Mouse (Mus musculus) inflammation-experienced regulatory T-cells, adult 6 months (primary cell): ENCODE data around the gene Tmed1. TPM values are rescaled to one million over a fixed set of nuclear protein-coding genes. Genes with fewer than 3 reads are reported as not detected.
"Not testable (repeated sequence)": the region's sequence is repeated elsewhere in the genome, so short reads cannot be mapped to it uniquely, and the experiment has no call there.

Experiments used
- ATAC-seq: one replicate; pipeline ENCODE4 v1.8.0; 2017
- polyA plus RNA-seq, 3 experiments: library from polyadenylated mRNA; unstranded; fragments of 100-300 nt; shearing (Covaris generic); gene quantifications; one replicate each; pipeline ENCODE4 v1.2.1; 2017

The Tmed1 gene
- polyA plus RNA-seq, 3 experiments from 2014 or later, result 3.2 to 6.3 (median 5.8) TPM

DNA sequence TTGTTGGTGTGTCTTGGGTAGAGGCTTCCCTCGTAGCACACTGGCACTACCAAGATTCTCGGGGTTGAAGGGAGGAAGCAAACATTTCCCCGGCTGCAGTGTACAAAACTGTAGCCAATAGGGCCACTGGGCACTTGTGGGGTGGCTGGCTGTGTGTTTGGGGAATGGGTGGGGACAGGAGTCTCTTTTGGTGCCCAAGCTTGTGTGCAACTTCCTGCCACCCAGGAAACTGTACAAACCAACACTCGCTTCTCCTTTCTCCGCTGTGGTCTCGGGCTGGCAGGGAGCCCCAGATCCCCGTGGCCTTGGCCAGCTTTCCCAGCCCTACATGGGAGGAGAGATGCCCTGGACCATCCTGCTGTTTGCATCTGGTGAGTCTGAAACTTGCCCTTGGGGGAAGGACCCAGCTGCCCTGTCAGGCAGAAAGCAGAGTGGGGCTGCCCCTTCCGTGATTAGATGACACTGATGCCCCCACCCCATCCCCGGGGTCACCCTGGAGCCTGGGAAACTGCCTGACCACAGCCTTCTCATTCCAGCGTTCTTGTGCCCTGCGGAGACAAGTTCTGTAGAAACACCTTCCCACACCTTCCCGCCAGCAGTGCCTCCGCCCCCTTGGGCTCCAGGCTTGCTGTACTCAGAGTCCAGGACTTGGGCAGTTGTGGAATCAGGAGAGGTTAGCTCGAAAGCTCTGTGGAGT, 16.0 kb upstream of the Tmed1 start, which contains the start of gene AB124611:
Gene AB124611, plus strand, starts transcription at position 240 of the 697 bp plus-strand sequence.
- ATAC-seq, result peak; percentile 67

DNA sequence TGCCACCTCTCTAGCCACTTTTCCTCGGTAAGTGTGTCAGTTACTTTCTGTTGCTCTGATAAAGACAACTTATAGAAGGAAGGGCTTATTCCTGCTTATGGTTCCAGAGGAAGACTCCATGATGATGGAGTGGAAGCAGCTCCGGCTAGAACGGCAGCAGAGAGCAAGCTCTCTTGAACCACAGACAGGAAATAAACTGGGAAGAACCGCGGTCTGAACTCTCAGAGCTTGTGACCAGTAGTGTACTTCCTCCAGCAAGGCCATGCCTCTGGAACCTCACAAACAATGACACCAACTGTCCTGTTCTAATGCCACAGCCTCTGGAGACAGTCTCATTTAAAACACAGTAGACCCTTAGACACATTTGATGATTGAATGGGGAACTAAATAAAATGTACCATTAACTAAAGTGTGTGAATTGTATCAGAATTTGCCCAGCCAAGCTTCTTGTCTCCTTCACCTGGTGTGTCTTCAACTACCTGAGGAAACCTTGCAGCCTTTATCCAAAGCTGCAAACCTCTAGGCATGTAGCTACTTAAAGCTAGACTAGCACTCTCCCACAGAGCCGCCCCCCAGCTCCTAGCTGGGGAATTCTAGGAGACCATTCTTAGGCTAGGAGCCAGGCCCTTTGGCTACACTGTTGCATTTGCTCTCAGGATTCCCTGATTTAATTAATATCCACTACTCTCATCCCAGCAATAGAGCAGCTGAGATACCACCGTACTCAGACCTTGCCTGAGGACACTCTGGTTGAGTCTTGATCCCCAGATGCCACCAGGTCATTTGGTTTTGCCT, 15.3 kb upstream of the Tmed1 start:
- no peak for ATAC-seq

DNA sequence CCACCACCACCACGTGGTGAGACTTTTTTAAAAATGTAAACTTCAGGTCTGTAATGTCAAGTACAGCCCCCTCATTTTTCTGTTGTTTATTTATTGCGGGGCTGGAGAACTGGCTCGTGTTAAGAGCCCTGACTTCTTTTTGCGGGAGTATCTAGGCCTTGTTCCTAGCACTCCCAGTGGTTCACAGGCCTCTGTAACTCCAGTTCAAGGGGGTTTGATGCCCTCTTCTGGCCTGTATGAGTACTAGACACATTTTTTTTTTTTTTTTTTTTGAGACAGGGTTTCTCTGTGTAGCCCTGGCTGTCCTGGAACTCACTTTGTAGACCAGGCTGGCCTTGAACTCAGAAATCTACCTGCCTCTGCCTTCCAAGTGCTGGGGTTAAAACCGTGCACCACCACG, 8.6 kb upstream of the Tmed1 start:
- ATAC-seq, result not testable (repeated sequence)

- ATAC-seq, result no peak
Measured at GRCm38 (mm10) chr9:21517947-21518495, 8.0 kb upstream of the Tmed1 start.

GRCm38 (mm10) chr9:21513466-21513865, 3.4 kb upstream of the Tmed1 start:
- no peak for ATAC-seq

- no peak for ATAC-seq
Measured at GRCm38 (mm10) chr9:21511052-21511451, 1.0 kb upstream of the Tmed1 start.

GRCm38 (mm10) chr9:21510689-21511015, 600 bp upstream of the Tmed1 start:
- ATAC-seq, result no peak

- no peak for ATAC-seq
Measured at GRCm38 (mm10) chr9:21508871-21509404, 1.1 kb downstream of the Tmed1 start.

- ATAC-seq, result no peak
Measured at GRCm38 (mm10) chr9:21507753-21508430, 2.2 kb downstream of the Tmed1 start.

GRCm38 (mm10) chr9:21505767-21506166, 4.3 kb downstream of the Tmed1 start:
- ATAC-seq, result no peak

GRCm38 (mm10) chr9:21503352-21503751, 6.7 kb downstream of the Tmed1 start:
- ATAC-seq, result no peak

DNA sequence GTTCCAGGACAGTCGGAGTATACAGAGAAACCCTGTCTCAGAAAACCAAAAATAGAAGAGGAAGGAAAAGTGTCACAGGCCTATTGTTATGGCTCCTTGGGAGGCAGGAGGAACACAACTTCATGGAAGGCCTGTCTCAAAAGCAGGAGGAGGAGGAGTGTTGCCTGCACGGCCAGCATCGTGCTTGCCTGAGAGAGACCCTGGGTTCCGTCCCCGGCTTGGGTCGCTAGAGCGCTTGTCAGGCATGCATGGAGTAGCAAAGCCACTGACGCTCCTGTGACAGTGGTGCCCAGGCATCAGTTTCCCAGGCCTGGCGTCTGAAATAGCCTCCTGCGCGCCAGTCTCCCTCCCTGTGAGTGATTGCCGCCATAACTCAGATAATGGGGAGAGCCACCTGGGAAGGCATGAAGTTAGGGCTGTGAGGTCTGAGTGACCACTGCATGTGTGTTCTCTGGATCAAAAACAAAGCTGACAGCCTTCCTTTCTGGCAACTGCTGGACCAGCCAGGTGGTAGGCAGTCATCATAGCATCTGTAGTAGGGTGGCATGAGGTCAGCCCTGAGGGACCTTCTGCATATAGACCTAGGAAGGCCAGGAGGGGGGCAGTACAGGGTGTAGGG, 11.7 kb downstream of the Tmed1 start:
- ATAC-seq, result no peak

DNA sequence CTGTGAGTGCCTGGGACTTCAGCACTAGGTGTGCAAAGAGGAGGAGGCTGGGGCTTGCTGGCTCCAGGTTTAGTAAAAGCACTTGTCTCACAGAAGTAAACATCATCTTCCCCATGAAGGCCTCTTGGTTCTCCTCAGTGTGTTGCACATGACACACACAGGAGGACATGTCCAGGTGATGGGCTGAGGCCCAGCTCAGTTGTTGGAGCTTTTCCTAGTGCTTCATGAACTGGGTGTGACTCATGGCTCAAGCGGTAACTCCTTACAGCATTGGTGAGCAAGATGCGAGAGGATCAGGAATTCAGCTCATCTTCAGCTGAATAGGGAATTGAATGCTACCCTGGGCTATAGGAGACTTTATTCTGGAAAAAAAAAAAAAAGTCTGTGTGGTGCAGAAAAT, 12.4 kb downstream of the Tmed1 start:
- no peak for ATAC-seq

GRCm38 (mm10) chr9:21497050-21497542, 13.0 kb downstream of the Tmed1 start:
- ATAC-seq, result no peak

GRCm38 (mm10) chr9:21496308-21497049, 13.6 kb downstream of the Tmed1 start:
- ATAC-seq, result no peak

DNA sequence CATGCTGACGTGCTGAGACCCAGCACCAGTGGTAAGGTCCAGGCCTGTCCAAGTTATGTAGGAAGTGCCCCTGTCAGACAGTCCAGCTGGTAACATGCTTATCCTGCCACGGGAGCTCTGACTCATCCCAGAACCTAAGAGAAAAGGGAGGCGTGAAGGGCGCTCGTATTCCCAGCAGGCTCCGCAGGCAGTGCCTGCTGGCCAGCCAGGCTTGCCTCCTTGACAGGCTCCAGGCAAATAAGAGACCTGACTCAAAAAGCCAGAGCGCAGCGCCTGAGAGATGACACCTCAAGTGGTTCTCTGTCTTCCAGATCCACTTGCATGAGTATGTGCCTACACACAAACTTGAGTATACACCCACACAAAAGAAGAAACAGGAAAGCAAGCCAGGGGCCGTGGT, 15.3 kb downstream of the Tmed1 start:
- ATAC-seq, result no peak

DNA sequence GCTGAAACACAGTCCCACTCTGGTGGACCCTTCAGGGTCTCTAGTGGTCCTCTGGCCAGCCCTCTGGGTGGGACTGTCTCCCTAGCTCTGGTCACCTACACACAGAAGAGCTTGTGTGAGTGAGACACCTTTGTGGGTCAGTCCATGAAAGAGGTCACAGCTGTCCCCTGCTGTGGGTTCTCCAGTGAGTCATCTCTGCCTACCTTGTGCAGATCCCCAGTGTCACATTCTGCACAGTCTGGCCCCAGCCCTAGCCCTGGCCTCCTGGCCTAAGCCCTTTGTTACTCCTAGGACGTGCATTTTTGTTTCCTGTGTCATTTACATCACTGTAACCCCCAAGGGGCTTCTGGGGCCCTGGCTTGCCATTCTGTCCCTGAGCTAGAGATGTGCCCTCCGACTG, 16.1 kb downstream of the Tmed1 start:
- ATAC-seq, result no peak

DNA sequence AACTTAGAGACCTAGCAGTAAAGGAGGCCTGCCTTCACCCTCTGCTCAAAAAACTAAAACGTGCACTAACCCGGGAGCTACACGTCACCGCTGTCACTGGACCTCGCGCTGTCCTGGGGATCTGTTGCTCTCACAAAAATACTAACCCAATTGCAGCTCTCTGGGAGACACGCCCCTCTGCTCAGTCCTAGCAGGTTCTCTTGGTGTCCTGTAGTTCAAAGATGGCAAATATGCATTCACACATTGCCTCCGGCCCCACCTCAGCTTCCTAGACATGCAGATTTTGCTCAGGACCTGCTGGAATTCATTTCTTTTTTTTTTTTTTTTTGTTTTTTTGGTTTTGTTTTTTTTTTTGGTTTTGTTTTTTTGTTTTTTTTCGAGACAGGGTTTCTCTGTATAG, 19.4 kb downstream of the Tmed1 start:
- no peak for ATAC-seq

- not testable (repeated sequence) for ATAC-seq
Measured at GRCm38 (mm10) chr9:21488246-21488645, 21.8 kb downstream of the Tmed1 start.

GRCm38 (mm10) chr9:21484065-21484464, 26.0 kb downstream of the Tmed1 start:
- no peak for ATAC-seq

DNA sequence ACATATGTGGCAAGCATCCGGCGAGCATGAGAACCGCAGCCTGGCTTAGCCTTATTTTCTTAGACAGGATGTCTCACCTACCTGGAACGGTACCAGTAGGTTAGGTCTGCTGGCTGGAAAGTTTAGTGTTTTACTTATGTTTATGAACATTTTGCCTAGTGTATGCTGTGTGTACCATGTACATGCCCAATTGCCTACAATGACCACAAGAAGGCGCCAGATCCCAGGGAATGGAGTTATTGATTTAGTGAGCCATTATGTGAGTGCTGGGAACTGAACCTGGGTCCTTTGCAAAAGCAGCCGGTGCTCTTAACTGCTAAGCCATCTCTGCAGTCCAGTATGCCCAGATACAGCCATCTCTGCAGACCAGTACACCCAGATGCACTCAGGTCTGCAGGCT, 32.3 kb downstream of the Tmed1 start:
- ATAC-seq, result no peak

DNA sequence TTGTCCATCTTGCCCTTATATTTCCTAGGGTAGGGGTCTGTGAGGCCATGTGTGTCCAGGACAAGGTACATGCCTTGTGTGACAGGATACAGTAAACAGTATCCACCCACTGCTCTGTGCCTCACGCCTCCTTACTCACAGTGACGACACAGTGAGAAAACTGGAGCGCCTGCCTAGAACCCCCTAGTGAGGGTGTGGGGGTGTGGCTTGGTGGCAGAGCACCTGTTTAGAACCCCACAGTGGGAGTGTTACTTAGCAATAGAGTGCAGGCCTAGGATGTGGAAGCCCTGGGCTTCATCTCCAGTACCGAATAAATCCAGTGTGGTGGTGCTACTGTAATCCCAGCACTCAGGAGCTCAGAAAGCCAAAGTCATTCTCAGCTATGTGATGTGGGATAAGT, 37.1 kb downstream of the Tmed1 start:
- no peak for ATAC-seq
